Mouse (Mus musculus): Measurements from ENCODE around the gene Lmbr1l.

Lmbr1l gene

GRCm38 (mm10) chr15:98894746-98895634 is 23.0 kb downstream of the Lmbr1l start:
- no peak for DNase-seq (ENCODE audit: low read depth, low spot score)
- Histone ChIP-seq H3K36me3 (ENCODE audit: control insufficient read depth, insufficient read depth, low read length, poor library complexity, severe bottlenecking) (no peaks in the 10 kb centered on the region), H3K27me3 (ENCODE audit: control insufficient read depth, insufficient read depth, low read length, poor library complexity, severe bottlenecking) (peaks cover 2% of the 10 kb centered on the region; the same call in 1 of the 2 replicates)

GRCm38 (mm10) chr15:98893940-98894745 is 23.9 kb downstream of the Lmbr1l start, which contains the start of gene Rhebl1:
Gene Rhebl1, minus strand, starts transcription at chr15:98894540.
- peak; percentile 38 for DNase-seq (ENCODE audit: low read depth, low spot score)
- Histone ChIP-seq H3K27me3 (ENCODE audit: control insufficient read depth, insufficient read depth, low read length, poor library complexity, severe bottlenecking) (0 out of 2 replicates have a peak, but pooled peaks cover 2% of the 10 kb centered on the region), H3K36me3 (ENCODE audit: control insufficient read depth, insufficient read depth, low read length, poor library complexity, severe bottlenecking) (no peaks in the 10 kb centered on the region)

- DNase-seq (ENCODE audit: low read depth, low spot score), result no peak
- 0 out of 2 replicates have a peak, but pooled peaks cover 2% of the 10 kb centered on the region for H3K27me3 ChIP-seq (ENCODE audit: control insufficient read depth, insufficient read depth, low read length, poor library complexity, severe bottlenecking)
- H3K36me3 ChIP-seq (ENCODE audit: control insufficient read depth, insufficient read depth, low read length, poor library complexity, severe bottlenecking), result no peaks in the 10 kb centered on the region
Observed at GRCm38 (mm10) chr15:98893036-98893435, 25.0 kb downstream of the Lmbr1l start.

- H3K36me3 ChIP-seq (ENCODE audit: control insufficient read depth, insufficient read depth, low read length, poor library complexity, severe bottlenecking), result no peaks in the 10 kb centered on the region
- DNase-seq (ENCODE audit: low read depth, low spot score), result peak; percentile 81
Observed at GRCm38 (mm10) chr15:98891907-98892606, 26.0 kb downstream of the Lmbr1l start.

GRCm38 (mm10) chr15:98891198-98891742 is 26.8 kb downstream of the Lmbr1l start:
- Histone ChIP-seq H3K27me3 (ENCODE audit: control insufficient read depth, insufficient read depth, low read length, poor library complexity, severe bottlenecking) (0 out of 2 replicates have a peak, but pooled peaks cover 2% of the 10 kb centered on the region), H3K36me3 (ENCODE audit: control insufficient read depth, insufficient read depth, low read length, poor library complexity, severe bottlenecking) (no peaks in the 10 kb centered on the region)
- no peak for DNase-seq (ENCODE audit: low read depth, low spot score)

More at GRCm38 (mm10) chr15:98891907-98892606, 26.0 kb downstream of the Lmbr1l start:
- H3K27me3 ChIP-seq (ENCODE audit: control insufficient read depth, insufficient read depth, low read length, poor library complexity, severe bottlenecking), result 0 out of 2 replicates have a peak, but pooled peaks cover 2% of the 10 kb centered on the region

- H3K36me3 ChIP-seq (ENCODE audit: control insufficient read depth, insufficient read depth, low read length, poor library complexity, severe bottlenecking), result no peaks in the 10 kb centered on the region
- DNase-seq (ENCODE audit: low read depth, low spot score), result no peak
- H3K27me3 ChIP-seq (ENCODE audit: control insufficient read depth, insufficient read depth, low read length, poor library complexity, severe bottlenecking), result no peaks in the 10 kb centered on the region
Observed at GRCm38 (mm10) chr15:98887526-98887925, 30.5 kb downstream of the Lmbr1l start.

- DNase-seq (ENCODE audit: low read depth, low spot score), result no peak
- Histone ChIP-seq H3K36me3 (ENCODE audit: control insufficient read depth, insufficient read depth, low read length, poor library complexity, severe bottlenecking) (no peaks in the 10 kb centered on the region), H3K27me3 (ENCODE audit: control insufficient read depth, insufficient read depth, low read length, poor library complexity, severe bottlenecking) (no peaks in the 10 kb centered on the region; the same call in 1 of the 2 replicates)
Observed at GRCm38 (mm10) chr15:98886667-98887387, 31.2 kb downstream of the Lmbr1l start.

- no peak for DNase-seq (ENCODE audit: low read depth, low spot score)
- Histone ChIP-seq H3K36me3 (ENCODE audit: control insufficient read depth, insufficient read depth, low read length, poor library complexity, severe bottlenecking) (no peaks in the 10 kb centered on the region), H3K27me3 (ENCODE audit: control insufficient read depth, insufficient read depth, low read length, poor library complexity, severe bottlenecking) (no peaks in the 10 kb centered on the region; the same call in 1 of the 2 replicates)
Observed at GRCm38 (mm10) chr15:98884106-98884505, 33.9 kb downstream of the Lmbr1l start.

- no peak for DNase-seq (ENCODE audit: low read depth, low spot score)
- H3K27me3 ChIP-seq (ENCODE audit: control insufficient read depth, insufficient read depth, low read length, poor library complexity, severe bottlenecking), result no peaks in the 10 kb centered on the region; the same call in 1 of the 2 replicates
- no peaks in the 10 kb centered on the region for H3K36me3 ChIP-seq (ENCODE audit: control insufficient read depth, insufficient read depth, low read length, poor library complexity, severe bottlenecking)
Observed at GRCm38 (mm10) chr15:98883661-98884060, 34.4 kb downstream of the Lmbr1l start.

GRCm38 (mm10) chr15:98881656-98882008 is 36.4 kb downstream of the Lmbr1l start:
- no peak for DNase-seq (ENCODE audit: low read depth, low spot score)
- Histone ChIP-seq H3K27me3 (ENCODE audit: control insufficient read depth, insufficient read depth, low read length, poor library complexity, severe bottlenecking) (no peaks in the 10 kb centered on the region; the same call in 1 of the 2 replicates), H3K36me3 (ENCODE audit: control insufficient read depth, insufficient read depth, low read length, poor library complexity, severe bottlenecking) (no peaks in the 10 kb centered on the region; the same call in 1 of the 2 replicates)

- H3K27me3 ChIP-seq (ENCODE audit: control insufficient read depth, insufficient read depth, low read length, poor library complexity, severe bottlenecking), result no peaks in the 10 kb centered on the region; the same call in 1 of the 2 replicates
- DNase-seq (ENCODE audit: low read depth, low spot score), result peak; percentile 95
- no peaks in the 10 kb centered on the region; the same call in 1 of the 2 replicates for H3K36me3 ChIP-seq (ENCODE audit: control insufficient read depth, insufficient read depth, low read length, poor library complexity, severe bottlenecking)
Observed at GRCm38 (mm10) chr15:98880978-98881655, 36.9 kb downstream of the Lmbr1l start.

GRCm38 (mm10) chr15:98877331-98877730 is 40.7 kb downstream of the Lmbr1l start:
- DNase-seq (ENCODE audit: low read depth, low spot score), result peak; percentile 91
- Histone ChIP-seq H3K36me3 (ENCODE audit: control insufficient read depth, insufficient read depth, low read length, poor library complexity, severe bottlenecking) (no peaks in the 10 kb centered on the region; the same call in 1 of the 2 replicates), H3K27me3 (ENCODE audit: control insufficient read depth, insufficient read depth, low read length, poor library complexity, severe bottlenecking) (no peaks in the 10 kb centered on the region; the same call in 1 of the 2 replicates)
